Mouse (Mus musculus) erythroblast, adult 5-6 weeks (primary cell): ENCODE results near the gene Cks1b. TPM values are rescaled to one million over a fixed set of nuclear protein-coding genes. Genes with fewer than 3 reads are reported as not detected.

ENCODE experiments used
- ATAC-seq: replicated peaks from 2 replicates; pipeline ENCODE4 v1.8.0; 2016; ENCODE audit warnings: moderate number of reproducible peaks, mild to moderate bottlenecking, moderate TSS enrichment, inconsistent platforms; ENCODE audit not compliant: poor library complexity, low FRiP score, severe bottlenecking
- total RNA-seq, 2 experiments: library from RNA; stranded (forward) in 1 of 2; stranded (reverse) in 1 of 2; fragments of 150-400 nt in 1 of 2; fragments of 200-764, 138-1000 nt in 1 of 2; gene quantifications; 2 replicates each; pipeline versions ENCODE4 v1.2.3 to v1.2.4; 2015 to 2017; ENCODE audit warnings: low replicate concordance in 2 of 2

The Cks1b gene
- total RNA-seq, 2 experiments from 2014 or later, result 42.1 to 79.9 TPM

DNA sequence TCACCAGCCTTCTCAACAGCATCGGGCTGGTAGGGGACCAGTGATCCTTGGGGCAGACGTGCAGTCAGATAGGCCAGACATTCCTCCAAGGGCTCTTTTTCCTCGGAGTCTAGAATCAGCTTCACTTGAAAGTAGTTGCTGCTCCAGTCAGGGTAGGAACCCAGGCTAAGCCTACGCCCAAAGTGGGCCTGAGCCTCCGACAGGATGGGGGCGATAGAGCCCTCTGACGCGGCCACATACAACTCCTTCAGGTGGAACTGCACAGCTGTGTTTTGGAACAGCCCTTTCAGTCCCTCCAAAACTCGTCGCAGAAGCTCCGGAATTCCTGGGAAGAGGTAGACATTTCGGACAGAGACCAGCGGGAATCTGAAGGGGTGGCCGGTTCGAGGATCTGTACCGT is 9.7 kb downstream of the Cks1b start:
- no peak for ATAC-seq

- ATAC-seq, result no peak
Observed at GRCm38 (mm10) chr3:89406887-89407286, 11.3 kb downstream of the Cks1b start.

DNA sequence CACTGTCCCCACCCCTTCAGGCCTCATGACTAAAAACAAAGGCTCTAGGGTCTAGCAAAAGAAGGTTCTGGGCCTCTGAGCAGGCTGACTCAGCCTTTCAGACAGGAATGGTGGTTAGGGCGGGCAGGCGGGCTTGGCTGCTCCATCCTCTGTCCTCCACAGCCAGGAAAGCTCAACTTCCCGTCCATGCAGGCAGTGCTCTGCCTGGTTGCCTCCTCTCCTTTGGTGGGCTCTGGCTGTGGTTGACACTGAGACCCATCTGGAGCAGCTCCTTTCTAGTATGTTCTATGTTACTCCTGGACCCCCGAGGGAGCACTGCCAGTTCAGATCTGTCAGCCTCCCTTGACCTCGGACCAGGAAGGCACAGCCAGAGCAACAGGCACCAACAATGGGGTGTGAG is 15.5 kb downstream of the Cks1b start, which contains the start of gene Lenep:
TSS of gene Lenep (minus strand) at position 101 of the 400 bp plus-strand sequence.
- ATAC-seq, result no peak

DNA sequence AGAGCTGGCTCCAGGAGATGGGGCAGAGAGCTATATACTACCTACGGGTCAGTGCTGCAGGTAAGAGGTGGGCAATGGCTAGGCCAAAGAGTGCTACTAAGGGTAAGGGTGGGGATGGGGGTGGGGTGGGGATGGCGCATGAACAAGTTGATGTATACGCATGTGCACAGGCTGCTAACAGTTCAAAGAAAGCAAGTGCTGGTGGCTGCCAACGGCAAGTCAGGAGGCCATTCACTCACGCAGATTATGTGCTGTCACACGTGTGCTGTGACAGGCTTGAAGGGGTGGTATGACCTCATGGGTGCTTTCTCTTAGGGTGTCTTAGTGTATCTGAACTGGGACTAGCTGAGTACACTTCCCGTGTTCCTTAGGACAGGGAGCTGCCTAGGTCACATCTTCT is 16.9 kb downstream of the Cks1b start:
- no peak for ATAC-seq

- ATAC-seq, result no peak
Observed at GRCm38 (mm10) chr3:89396654-89397005, 21.6 kb downstream of the Cks1b start.

DNA sequence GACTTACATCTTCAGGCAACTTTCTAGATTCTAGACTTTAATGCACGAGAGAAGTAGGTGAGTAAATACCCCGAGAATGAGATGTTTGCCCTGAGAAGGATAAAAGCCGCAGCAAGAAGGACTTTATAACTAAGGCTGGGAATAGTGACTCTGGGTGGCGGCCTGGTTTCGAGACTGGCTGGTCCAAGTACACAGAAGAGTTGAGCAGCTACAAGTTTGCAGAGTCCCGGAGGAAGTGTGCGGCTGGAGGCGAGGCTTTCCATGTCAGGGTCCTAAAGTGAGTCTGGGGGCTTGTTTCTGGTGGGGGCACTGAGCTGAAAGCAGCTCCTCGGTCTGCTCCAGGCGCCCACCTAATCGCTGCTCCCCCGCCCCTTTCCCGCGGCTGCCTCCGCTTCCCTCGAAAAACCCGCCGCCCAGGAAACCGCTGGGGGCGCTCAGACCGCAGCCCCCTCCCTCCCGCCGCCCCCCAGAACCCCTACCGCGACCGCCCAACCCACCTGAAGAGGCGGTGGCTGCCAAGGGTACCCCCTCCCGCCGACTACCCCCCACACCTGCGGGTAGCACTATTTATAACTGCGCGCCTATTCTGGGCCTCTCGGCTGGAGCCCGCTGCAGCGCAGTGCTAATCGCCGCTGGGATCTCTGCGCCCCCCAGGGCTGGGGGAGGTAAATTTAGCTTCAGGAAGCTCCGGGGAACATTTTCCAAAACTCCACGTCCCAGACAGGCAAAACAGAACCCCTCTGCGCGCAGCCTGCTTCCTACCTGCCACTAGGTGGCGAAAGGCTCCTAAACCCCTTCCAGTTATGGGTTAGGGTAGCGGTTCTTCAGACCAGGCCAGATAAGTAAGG is 22.2 kb downstream of the Cks1b start:
- ATAC-seq, result peak; percentile 42; the same call in 1 of the 2 replicates

GRCm38 (mm10) chr3:89395419-89395805 is 22.8 kb downstream of the Cks1b start:
- no peak for ATAC-seq

DNA sequence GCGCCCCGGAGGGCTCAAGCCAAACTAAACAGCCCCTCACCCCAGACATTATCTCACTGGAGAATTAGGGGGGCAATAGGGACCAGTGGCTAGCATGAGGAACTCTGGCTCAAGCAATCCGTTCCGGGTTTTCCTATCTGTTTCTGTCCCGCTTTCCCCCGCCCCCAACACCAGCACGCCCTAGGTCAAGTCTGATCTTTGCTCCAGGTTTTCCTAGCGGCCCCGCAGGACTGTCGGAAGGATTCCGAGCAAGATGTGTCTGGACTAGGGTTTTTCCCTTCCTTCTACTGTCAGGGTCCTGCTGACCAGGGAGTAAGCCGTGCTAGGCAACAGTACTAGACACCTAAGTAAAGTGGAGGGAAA is 23.3 kb downstream of the Cks1b start:
- ATAC-seq, result peak; percentile 34

GRCm38 (mm10) chr3:89394006-89394893 is 23.9 kb downstream of the Cks1b start, which contains the start of gene Zbtb7b:
TSS of gene Zbtb7b (minus strand) at chr3:89394776.
- ATAC-seq, result peak; percentile 56

DNA sequence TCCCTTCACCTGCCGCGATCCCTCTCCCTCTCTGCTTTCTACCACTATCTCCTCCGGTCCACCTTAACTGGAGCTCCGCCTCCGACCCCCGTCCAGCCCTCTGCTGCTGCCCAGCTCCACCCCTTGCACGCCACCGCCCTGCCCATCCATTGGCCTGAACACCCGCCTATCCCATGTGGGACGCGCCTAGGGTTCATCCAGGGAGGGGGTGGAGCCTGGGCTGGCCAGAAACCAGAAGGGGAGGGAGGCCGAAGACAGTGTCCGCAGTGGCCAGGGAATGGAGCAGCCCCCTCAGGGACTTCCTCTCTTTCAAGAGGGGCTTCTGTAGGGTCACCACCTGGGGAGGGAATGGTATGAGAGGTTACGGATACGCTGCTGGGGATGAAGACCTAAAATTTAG is 24.6 kb downstream of the Cks1b start:
- ATAC-seq, result peak; percentile 89

- no peak for ATAC-seq
Observed at GRCm38 (mm10) chr3:89392871-89393311, 25.3 kb downstream of the Cks1b start.

GRCm38 (mm10) chr3:89391663-89392511 is 26.3 kb downstream of the Cks1b start:
- ATAC-seq, result no peak

DNA sequence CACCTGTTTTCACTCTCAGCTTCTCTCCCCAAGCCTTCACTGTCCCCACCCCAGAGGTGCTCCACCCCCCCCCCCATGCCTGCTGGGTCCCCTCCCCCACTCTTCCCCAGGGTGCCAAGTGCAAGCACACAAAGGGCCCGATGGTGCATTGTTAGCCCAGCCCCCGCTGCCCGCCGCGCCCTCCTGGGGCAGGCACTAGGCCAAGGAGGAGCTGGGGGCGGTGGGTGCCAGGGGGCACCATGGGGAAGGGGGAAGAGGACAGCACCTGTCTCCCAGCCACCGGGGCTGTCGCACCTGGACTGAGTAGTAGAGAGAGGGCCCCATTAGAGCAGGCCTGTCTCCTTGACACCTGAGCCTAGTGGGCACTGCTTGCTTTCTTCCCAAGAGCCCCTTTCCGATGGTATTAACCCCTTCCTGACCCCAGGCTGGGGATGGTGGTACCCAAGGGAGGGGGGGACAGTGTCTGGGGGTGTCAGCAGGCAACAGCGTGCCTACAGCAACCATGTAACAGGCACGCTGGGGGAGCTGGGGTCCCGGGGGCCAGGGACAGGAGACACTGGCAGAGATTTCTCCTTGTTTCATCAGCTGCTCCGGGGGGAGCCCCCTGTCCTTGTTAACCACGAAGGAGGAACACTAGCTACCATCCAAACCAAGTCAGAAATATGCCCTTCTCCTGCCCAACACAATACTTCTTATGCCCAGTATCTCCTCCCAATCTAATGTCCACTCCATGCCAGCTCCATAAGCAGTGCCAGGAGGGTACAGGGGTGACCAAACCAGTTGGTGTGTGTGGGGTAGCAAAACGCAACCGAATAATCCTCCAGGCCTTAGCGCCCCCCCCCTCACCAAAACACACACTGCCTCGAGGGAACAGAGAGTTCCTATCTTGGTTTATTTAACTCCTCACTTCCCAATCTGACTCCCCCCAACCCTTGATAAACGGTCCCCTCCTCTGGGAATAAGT is 27.2 kb downstream of the Cks1b start:
- no peak for ATAC-seq

GRCm38 (mm10) chr3:89390111-89390515 is 28.1 kb downstream of the Cks1b start:
- ATAC-seq, result no peak

DNA sequence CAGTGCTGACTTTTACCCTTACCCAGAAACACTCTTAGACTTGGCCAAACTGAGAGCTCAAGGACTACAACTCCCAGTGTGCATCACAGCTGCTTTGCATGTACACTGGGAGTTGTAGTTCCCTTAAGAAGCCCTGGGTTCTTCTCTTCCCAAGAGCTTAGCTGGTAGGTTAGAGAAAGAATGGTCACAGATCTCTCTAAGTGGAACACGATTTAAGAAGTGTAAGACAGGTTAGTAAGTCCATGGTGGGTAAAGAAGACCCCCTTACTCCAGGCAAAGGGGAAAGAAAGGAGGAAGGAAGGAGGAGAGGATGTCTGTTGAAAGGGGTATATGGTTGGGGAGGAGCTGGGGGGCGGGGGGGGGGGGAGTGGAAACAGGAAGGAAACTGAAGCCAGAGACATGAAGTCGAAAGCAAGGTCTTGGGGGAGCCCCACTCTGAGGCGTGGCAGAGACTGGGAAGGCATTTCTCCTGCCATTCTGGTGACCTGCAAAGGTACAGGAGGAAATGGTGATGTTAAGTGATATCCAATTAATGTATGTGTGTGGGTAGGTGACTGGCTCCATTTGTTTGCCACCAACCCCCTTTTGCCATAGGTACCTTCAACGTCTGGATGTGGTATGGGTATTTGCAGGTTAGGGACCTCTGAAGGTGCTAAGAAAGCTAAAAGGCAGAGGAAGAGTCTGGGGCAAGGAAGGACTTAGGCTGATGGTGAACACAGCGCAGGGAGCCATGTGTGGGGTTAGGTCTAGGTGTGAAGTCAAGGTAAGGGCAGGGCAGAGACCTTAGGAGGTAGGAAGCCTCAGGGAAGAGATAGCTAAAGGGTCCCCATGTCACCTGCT is 29.1 kb downstream of the Cks1b start:
- ATAC-seq, result no peak

GRCm38 (mm10) chr3:89388134-89388881 is 29.9 kb downstream of the Cks1b start:
- no peak for ATAC-seq

GRCm38 (mm10) chr3:89387632-89388031 is 30.6 kb downstream of the Cks1b start:
- no peak for ATAC-seq
